Mouse (Mus musculus) midbrain, embryonic 11.5 days (tissue): ENCODE results near the gene Dnah14. TPM values are rescaled to one million over a fixed set of nuclear protein-coding genes. Genes with fewer than 3 reads are reported as not detected.
A peak's percentile ranks its signal among the peaks of the same experiment; 100 is the strongest.

ENCODE experiments used
- ATAC-seq: fragments of 200-750 bp; cut with Nextera tagmentation; 2 replicates; pipeline ENCODE4 v1.8.0; 2017; ENCODE audit warnings: moderate TSS enrichment, moderate library complexity; ENCODE audit not compliant: low FRiP score
- DNase-seq: peaks from one replicate; pipeline ENCODE4 v3.0.0; 2015; ENCODE audit warnings: low spot score; ENCODE audit errors: missing footprints
- H3K27ac ChIP-seq: fragments of 300-500 bp; sonication (generic); 2 replicates; pipeline ENCODE4 v1.5.1; 2014; ENCODE audit warnings: low read depth, low read length
- H3K27me3 ChIP-seq: fragments of 300-500 bp; sonication (generic); 2 replicates; pipeline ENCODE4 v1.6.1; 2014; ENCODE audit warnings: mild to moderate bottlenecking, low read length, moderate library complexity, mixed read lengths; ENCODE audit not compliant: control insufficient read depth, insufficient read depth
- H3K36me3 ChIP-seq: fragments of 300-500 bp; sonication (generic); 2 replicates; pipeline ENCODE4 v1.6.1; 2014; ENCODE audit warnings: mild to moderate bottlenecking, low read length, moderate library complexity, mixed read lengths; ENCODE audit not compliant: control insufficient read depth, insufficient read depth
- H3K4me1 ChIP-seq: fragments of 300-500 bp; sonication (generic); 2 replicates; pipeline ENCODE4 v1.6.1; 2014; ENCODE audit warnings: low read length; ENCODE audit not compliant: control insufficient read depth, insufficient read depth
- H3K4me2 ChIP-seq: fragments of 300-500 bp; sonication (generic); 2 replicates; pipeline ENCODE4 v1.6.1; 2014; ENCODE audit warnings: mild to moderate bottlenecking, moderate library complexity
- H3K4me3 ChIP-seq: fragments of 300-500 bp; sonication (generic); 2 replicates; pipeline ENCODE4 v1.5.1; 2014; ENCODE audit warnings: low read depth, low read length
- H3K9ac ChIP-seq: fragments of 300-500 bp; sonication (generic); 2 replicates; pipeline ENCODE4 v1.6.1; 2014; ENCODE audit warnings: low read length
- H3K9me3 ChIP-seq: fragments of 300-500 bp; sonication (generic); 2 replicates; pipeline ENCODE4 v1.6.1; 2016; ENCODE audit warnings: low read length; ENCODE audit not compliant: control insufficient read depth
- whole genome bisulfite sequencing: fragments of 180-500 bp; shearing (Covaris S2); extraction: QIAGEN DNeasy Blood & Tissue Kit; methylation state at CpG from one replicate; pipeline ENCODE4 v1.1.7; 2014; 5-methylcytosine and 5-hydroxymethylcytosine counted together
- polyA plus RNA-seq: library from polyadenylated mRNA; unstranded; fragments of >200 nt; fragmentation: Nextera tagmentation; extraction: Ambion mirVana; gene quantifications from 2 replicates; pipeline ENCODE4 v1.2.1, GENCODE M21; 2014

Gene Dnah14
- polyA plus RNA-seq, 1 experiment from 2014 or later, result 2.7 TPM

DNA sequence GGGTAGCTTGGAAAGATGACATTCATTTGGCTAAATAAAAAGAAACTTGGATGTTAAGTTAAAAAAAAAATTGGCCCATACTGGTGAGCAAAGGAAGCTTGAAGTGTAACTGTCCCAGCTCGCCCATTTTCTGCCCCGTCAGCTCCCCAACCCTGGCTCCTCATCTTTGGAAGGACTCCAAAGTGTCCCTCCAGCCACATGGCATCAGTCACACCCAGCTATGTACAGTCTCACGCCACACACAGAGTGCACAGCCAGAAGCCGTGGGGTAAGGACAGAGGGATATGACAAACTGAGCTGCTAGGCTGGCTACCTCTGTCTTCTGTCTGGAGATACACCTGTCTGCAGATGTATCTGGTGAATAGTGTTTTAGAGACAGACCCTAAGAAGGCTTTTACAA lies 224.3 kb downstream of the Dnah14 start:
- Histone ChIP-seq H3K4me2 (no peak overlapping the region), H3K4me3 (no peak overlapping the region), H3K27me3 (no peaks in the 10 kb centered on the region), H3K27ac (no peak overlapping the region), H3K4me1 (no peaks in the 10 kb centered on the region), H3K9me3 (no peaks in the 10 kb centered on the region), H3K9ac (no peak overlapping the region), H3K36me3 (no peaks in the 10 kb centered on the region)
- no peak for ATAC-seq
- 87% methylated on average over 4 of the region's 4 CpGs for WGBS
- peak; percentile 51 for DNase-seq

DNA sequence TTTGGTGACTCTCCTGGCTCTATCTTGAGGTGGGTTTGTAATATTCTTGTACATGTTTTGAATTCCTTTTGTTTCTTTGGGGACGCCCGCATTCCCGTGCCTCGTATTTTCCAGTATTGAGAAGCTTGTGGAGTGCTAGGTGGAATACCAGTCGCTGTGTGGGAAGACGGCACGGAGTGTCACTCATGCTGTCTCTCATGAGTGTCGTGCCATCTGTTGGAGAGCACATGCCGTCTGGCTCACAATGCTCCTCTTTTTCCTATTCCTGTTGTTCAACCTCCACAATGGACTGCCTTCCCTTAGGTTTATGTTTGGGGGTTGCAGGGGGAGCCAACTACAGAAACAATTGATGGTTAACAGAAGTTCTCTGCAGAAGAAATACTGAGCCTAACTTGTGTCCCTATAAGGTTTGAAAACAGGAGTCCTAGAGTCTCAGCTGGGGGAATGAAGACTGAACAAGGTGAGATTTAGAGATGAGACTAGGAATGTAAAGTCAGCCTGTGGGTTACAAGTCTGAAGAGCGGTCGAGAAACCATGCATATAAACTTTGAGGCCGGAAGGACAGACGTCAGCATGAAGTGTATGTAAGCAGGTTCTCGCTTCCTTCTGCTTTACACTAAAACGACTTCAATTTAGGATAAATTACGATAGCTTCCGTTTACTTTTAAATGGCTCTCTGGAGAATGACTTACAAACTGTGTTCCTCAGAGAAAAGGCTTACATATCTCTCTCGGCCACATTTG lies 235.3 kb downstream of the Dnah14 start:
- Histone ChIP-seq H3K4me1 (no peaks in the 10 kb centered on the region), H3K36me3 (peaks cover 11% of the 10 kb centered on the region), H3K4me3 (no peak overlapping the region), H3K4me2 (no peak overlapping the region), H3K9me3 (no peaks in the 10 kb centered on the region), H3K27ac (no peak overlapping the region), H3K27me3 (no peaks in the 10 kb centered on the region), H3K9ac (no peak overlapping the region)
- ATAC-seq (no peak), DNase-seq (no peak)
- 93% methylated on average over 18 of the region's 18 CpGs for WGBS

DNA sequence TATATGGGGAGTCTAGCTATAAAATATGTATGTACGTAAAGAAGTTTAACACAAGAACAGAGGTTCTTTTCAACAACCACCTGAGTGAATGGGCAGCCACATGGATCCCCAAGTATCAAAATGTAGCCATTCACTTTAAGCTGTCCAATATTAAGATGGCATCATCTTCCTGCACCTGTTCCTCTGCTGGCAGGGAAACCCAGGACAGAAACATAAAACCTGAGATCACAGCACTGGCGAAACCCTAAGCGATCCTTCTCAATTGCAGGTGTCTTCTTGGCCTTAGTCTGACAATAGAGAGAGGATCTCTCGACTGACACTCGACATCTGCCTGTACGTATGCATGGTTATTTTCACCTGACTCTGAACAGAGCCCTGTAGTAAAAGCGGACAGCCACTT lies 250.4 kb downstream of the Dnah14 start:
- H3K9ac ChIP-seq, result no peak overlapping the region
- no peaks in the 10 kb centered on the region for H3K27me3 ChIP-seq
- peaks cover 58% of the 10 kb centered on the region for H3K36me3 ChIP-seq
- DNase-seq, result no peak
- no peak overlapping the region for H3K4me3 ChIP-seq
- no peak overlapping the region for H3K27ac ChIP-seq
- no peak for ATAC-seq
- H3K4me2 ChIP-seq, result no peak overlapping the region
- H3K4me1 ChIP-seq, result no peaks in the 10 kb centered on the region
- no peaks in the 10 kb centered on the region for H3K9me3 ChIP-seq
- 96% methylated on average over 7 of the region's 7 CpGs for WGBS

- peaks cover 49% of the 10 kb centered on the region for H3K36me3 ChIP-seq
- H3K4me1 ChIP-seq, result no peaks in the 10 kb centered on the region
- DNase-seq (no peak), ATAC-seq (no peak)
- no peaks in the 10 kb centered on the region for H3K27me3 ChIP-seq
- no peak overlapping the region for H3K4me2 ChIP-seq
- H3K4me3 ChIP-seq, result no peak overlapping the region
- 93% methylated on average over 5 of the region's 5 CpGs for WGBS
- H3K27ac ChIP-seq, result no peak overlapping the region
- H3K9me3 ChIP-seq, result no peaks in the 10 kb centered on the region
- no peak overlapping the region for H3K9ac ChIP-seq
These were observed 252.0 kb downstream of the Dnah14 start for GRCm38 (mm10) chr1:181828365-181828764.

DNA sequence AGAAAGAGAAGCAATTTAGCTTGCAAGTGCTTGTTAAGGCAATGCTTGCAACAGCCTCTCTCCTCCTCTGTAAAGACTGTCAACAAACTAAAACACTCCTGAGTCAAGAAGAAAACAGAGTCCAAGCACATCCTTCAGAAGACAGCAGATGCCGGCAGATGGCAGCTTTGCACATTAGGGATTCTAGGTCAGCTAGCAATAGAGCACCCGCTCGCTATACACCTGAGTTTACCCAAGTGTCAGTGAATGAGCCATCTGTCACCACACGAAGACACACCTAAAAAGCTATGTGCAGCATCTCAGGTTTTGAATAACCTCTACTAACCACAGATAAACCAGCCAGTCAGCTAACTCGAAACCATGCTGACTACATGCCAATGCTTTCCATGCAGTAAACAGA lies 256.4 kb downstream of the Dnah14 start:
- Histone ChIP-seq H3K4me2 (no peak overlapping the region), H3K36me3 (peaks cover 39% of the 10 kb centered on the region), H3K9me3 (no peaks in the 10 kb centered on the region), H3K4me3 (no peak overlapping the region), H3K27ac (no peak overlapping the region), H3K4me1 (no peaks in the 10 kb centered on the region), H3K9ac (no peak overlapping the region), H3K27me3 (no peaks in the 10 kb centered on the region)
- DNase-seq (no peak), ATAC-seq (no peak)
- 93% methylated on average over 5 of the region's 5 CpGs for WGBS

- Histone ChIP-seq H3K9ac (no peak overlapping the region), H3K27ac (no peak overlapping the region), H3K4me3 (no peak overlapping the region), H3K9me3 (no peaks in the 10 kb centered on the region), H3K4me1 (no peaks in the 10 kb centered on the region), H3K27me3 (no peaks in the 10 kb centered on the region), H3K4me2 (no peak overlapping the region), H3K36me3 (peaks cover 37% of the 10 kb centered on the region)
- no peak for DNase-seq
- no peak for ATAC-seq
- 93% methylated on average over 6 of the region's 6 CpGs for WGBS
These were observed 256.8 kb downstream of the Dnah14 start for GRCm38 (mm10) chr1:181833143-181833542.

- no peak for DNase-seq
These were observed 261.8 kb downstream of the Dnah14 start for GRCm38 (mm10) chr1:181838111-181838510.

DNA sequence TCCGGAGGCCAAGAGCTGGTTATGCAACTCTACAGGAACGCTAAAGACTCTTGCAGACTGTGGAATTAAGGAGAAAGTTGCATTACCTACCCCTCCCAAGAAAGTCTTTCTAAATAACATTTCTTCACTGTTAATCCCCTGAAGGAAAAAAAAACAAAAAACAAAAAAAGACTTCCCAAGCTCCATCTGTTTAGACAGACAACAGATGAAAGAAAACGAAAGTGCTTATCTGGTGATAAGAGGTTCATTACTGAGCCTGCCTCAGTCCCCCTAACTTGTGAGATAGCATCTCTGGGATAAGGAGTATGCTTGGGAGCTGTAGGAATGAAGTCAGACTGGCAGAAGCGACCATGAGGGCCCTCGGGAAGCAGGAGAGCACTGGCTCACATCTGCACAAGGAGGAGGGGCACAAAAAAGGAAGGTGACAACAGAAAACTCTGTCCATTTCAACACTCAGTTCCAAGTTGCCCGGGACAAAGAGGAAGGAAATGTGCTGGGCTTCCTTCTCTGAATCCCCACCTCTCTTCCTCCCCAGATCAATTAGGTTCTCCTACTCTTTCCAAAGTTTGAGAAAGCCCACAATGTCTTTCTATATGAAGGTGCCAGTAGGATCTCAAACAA lies 263.5 kb downstream of the Dnah14 start:
- ATAC-seq (no peak), DNase-seq (no peak)
- Histone ChIP-seq H3K27ac (no peak overlapping the region), H3K36me3 (peaks cover 14% of the 10 kb centered on the region), H3K9ac (peak overlapping the region; percentile 34), H3K4me3 (peak overlapping the region; percentile 91), H3K4me1 (peaks cover 18% of the 10 kb centered on the region), H3K27me3 (no peaks in the 10 kb centered on the region), H3K9me3 (no peaks in the 10 kb centered on the region), H3K4me2 (peak overlapping the region; percentile 50)
- 20% methylated on average over 6 of the region's 6 CpGs for WGBS

More at GRCm38 (mm10) chr1:181838111-181838510, 261.8 kb downstream of the Dnah14 start:
- no peak overlapping the region for H3K4me2 ChIP-seq
- no peak overlapping the region for H3K4me3 ChIP-seq
- peaks cover 16% of the 10 kb centered on the region for H3K36me3 ChIP-seq
- H3K27me3 ChIP-seq, result no peaks in the 10 kb centered on the region
- H3K9me3 ChIP-seq, result no peaks in the 10 kb centered on the region
- no peak overlapping the region for H3K9ac ChIP-seq
- no peak overlapping the region for H3K27ac ChIP-seq
- WGBS, result 84% methylated on average over 5 of the region's 5 CpGs
- no peak for ATAC-seq
- peaks cover 14% of the 10 kb centered on the region for H3K4me1 ChIP-seq

DNA sequence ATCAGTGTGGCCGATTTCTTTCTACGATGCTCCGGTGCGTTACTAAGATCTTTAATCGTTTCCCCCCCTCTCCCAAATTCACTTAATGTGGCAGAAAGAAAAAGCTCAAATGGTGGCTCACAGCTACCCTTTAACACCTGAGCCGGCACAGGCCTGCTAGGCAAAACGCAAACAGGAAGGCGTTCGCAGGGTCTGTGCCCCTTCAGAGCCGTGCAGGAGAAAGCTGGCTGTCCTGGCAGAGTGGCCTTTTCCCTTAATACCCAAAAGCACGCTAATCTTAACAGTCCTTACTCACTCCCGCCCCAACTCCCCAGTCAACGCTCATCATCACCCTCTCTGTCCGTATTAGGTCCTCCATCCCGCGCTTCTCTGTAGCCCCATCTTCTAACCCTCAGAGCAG lies 265.0 kb downstream of the Dnah14 start:
- DNase-seq (no peak), ATAC-seq (0 out of 2 replicates have a peak, but pooled peaks have one; percentile 0)
- no peaks in the 10 kb centered on the region for H3K9me3 ChIP-seq
- H3K36me3 ChIP-seq, result peaks cover 2% of the 10 kb centered on the region; the same call in 1 of the 2 replicates
- no peaks in the 10 kb centered on the region for H3K27me3 ChIP-seq
- WGBS, result 2% methylated on average over 16 of the region's 16 CpGs
- H3K27ac ChIP-seq, result peak overlapping the region; percentile 87
- peak overlapping the region; percentile 91 for H3K4me3 ChIP-seq
- H3K4me1 ChIP-seq, result peaks cover 18% of the 10 kb centered on the region
- peak overlapping the region; percentile 50 for H3K4me2 ChIP-seq
- peak overlapping the region; percentile 96 for H3K9ac ChIP-seq
